Mouse (Mus musculus): ENCODE data around the gene Htt.

DNA sequence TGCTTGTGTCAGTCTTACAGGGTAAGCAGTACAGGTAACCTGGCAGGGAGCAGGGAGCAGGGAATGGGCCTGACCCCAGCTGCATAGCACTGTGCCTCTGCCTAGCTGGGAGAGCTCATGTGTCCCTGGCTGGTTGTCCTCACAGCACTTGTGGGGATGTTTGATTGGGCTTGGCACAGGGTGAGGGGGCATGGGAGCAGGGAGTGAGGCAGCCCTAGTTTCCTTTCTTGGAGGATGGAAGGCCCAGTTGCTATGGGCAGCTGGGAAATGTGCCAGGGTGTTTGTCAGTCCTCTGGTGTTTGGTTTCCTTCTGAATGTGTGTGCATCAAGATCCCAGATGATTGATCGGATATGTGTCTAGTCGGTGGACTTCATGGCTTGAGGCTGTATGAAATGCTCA, 195.5 kb downstream of the Htt start:
- no peak for TF ChIP-seq POLR2A (IDR thresholded peaks at IDR 0.05; ENCODE audit: insufficient read depth, low read depth, low read length)
- TF ChIP-seq CTCF (IDR thresholded peaks at IDR 0.05; ENCODE audit: insufficient read depth, low read depth, low read length): no peak

Measured in olfactory bulb, adult 2 months (tissue).